Mouse (Mus musculus): ENCODE measurements around the gene Nutf2.

DNA sequence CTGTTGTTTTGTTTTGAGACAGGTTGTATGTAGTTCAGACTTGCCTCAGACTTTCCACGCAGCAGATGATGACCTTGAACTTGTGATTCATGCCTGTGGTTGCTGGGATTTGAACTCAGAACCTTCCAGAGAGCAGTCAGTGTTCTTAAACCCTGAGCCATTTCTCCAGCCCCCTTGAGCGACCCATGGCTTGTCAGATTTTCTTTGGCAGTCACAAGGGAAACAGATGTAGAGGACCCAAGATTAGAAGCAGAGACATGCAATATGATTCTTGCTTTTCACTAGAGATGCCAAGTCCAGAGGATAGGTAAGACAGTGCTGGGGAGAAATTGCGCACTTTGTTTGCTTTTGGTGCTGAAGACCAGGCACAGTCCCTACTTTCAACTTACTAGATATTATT, 7.2 kb upstream of the Nutf2 start, which contains the start of gene Cenpt:
- TF ChIP-seq CTCF (IDR thresholded peaks at IDR 0.05; ENCODE audit: control insufficient read depth, insufficient read depth, low read length) (no peak), POLR2A (IDR thresholded peaks at IDR 0.05; ENCODE audit: borderline replicate concordance, control insufficient read depth, low read depth, low read length) (no peak)

All from bone marrow, adult 2 months (tissue).